Comparison of ENCODE assay signal across 8 mouse cellular contexts in genomic region chr14:27508644-27509301, GRCm38 (mm10). TPM values are rescaled to one million over a fixed set of nuclear protein-coding genes. Genes with fewer than 3 reads are reported as not detected.
A peak's percentile ranks its signal among the peaks of the same experiment; 100 is the strongest.
DNase-seq lines count a peak whose midpoint lies in the region; ATAC-seq and TF ChIP-seq lines count a peak whose summit lies in the region.

No protein-coding gene starts in this region.

- DNase-seq in heart, adult 18-20 months: no peak
- no peak for DNase-seq in G1E (ENCODE audit: low spot score)
- DNase-seq in limb, embryonic 14.5 days (ENCODE audit: low spot score): no peak
- no peak for DNase-seq in frontal cortex, adult 2 months (ENCODE audit: extremely low spot score in 1 of 2, low spot score in 1 of 2)
- no peak for DNase-seq in gastrocnemius, postnatal 4 days (ENCODE audit: low spot score in 2 of 2)

- H3K4me2 ChIP-seq in heart, embryonic 12.5 days: peak overlapping the region; percentile 78
- H3K4me2 ChIP-seq in forebrain, embryonic 12.5 days: peak overlapping the region; percentile 69
- peak overlapping the region; percentile 71 for H3K4me2 ChIP-seq in limb, embryonic 14.5 days (replicated peaks; ENCODE audit: low read depth, low read length, severe bottlenecking)
- peak overlapping the region; percentile 90 for H3K4me2 ChIP-seq in stomach, embryonic 16.5 days (ENCODE audit: low read depth, low read length)

- H3K4me3 ChIP-seq in heart, embryonic 12.5 days: peak overlapping the region; percentile 84
- H3K4me3 ChIP-seq in G1E (ENCODE audit: low read depth, low read length): peak overlapping the region; percentile 92
- H3K4me3 ChIP-seq in forebrain, embryonic 12.5 days (replicated peaks): peak overlapping the region; percentile 79
- peak overlapping the region; percentile 75 for H3K4me3 ChIP-seq in limb, embryonic 14.5 days (replicated peaks; ENCODE audit: low read length)
- peak overlapping the region; percentile 92 for H3K4me3 ChIP-seq in stomach, embryonic 16.5 days (replicated peaks; ENCODE audit: low read length)

- H3K36me3 ChIP-seq in heart, embryonic 12.5 days: peaks cover 10% of the 10 kb centered on the region
- peaks cover 16% of the 10 kb centered on the region for H3K36me3 ChIP-seq in G1E (replicated peaks)
- H3K36me3 ChIP-seq in forebrain, embryonic 12.5 days (replicated peaks): no peaks in the 10 kb centered on the region; the same call in 1 of the 2 replicates
- peaks cover 3% of the 10 kb centered on the region; the same call in 1 of the 2 replicates for H3K36me3 ChIP-seq in limb, embryonic 14.5 days (ENCODE audit: control insufficient read depth, insufficient read depth, low read length)
- no peaks in the 10 kb centered on the region for H3K36me3 ChIP-seq in stomach, embryonic 16.5 days (ENCODE audit: control insufficient read depth, insufficient read depth, low read length)

- peak overlapping the region; percentile 77 for H3K9ac ChIP-seq in heart, embryonic 12.5 days
- H3K9ac ChIP-seq in forebrain, embryonic 12.5 days: peak overlapping the region; percentile 80
- H3K9ac ChIP-seq in limb, embryonic 14.5 days (ENCODE audit: low read depth, low read length, severe bottlenecking): peak overlapping the region; percentile 84
- H3K9ac ChIP-seq in stomach, embryonic 16.5 days (ENCODE audit: low read length): peak overlapping the region; percentile 87

- peaks cover 6% of the 10 kb centered on the region for H3K4me1 ChIP-seq in heart, embryonic 12.5 days (replicated peaks)
- peaks cover 12% of the 10 kb centered on the region for H3K4me1 ChIP-seq in G1E (ENCODE audit: insufficient read depth, low read depth, low read length)
- peaks cover 11% of the 10 kb centered on the region for H3K4me1 ChIP-seq in forebrain, embryonic 12.5 days
- no peaks in the 10 kb centered on the region for H3K4me1 ChIP-seq in limb, embryonic 14.5 days (ENCODE audit: control insufficient read depth, insufficient read depth, low read length)
- H3K4me1 ChIP-seq in stomach, embryonic 16.5 days (ENCODE audit: control insufficient read depth, insufficient read depth, low read length): peaks cover 11% of the 10 kb centered on the region

- TF ChIP-seq POLR2A in limb, embryonic 14.5 days (IDR thresholded peaks at IDR 0.05; ENCODE audit: borderline replicate concordance, extremely low read depth, insufficient read depth, insufficient read length): no peak

- no peaks in the 10 kb centered on the region for H3K27me3 ChIP-seq in heart, embryonic 12.5 days (replicated peaks)
- H3K27me3 ChIP-seq in G1E (ENCODE audit: insufficient read depth, low read length): no peaks in the 10 kb centered on the region
- no peaks in the 10 kb centered on the region for H3K27me3 ChIP-seq in forebrain, embryonic 12.5 days
- no peaks in the 10 kb centered on the region for H3K27me3 ChIP-seq in limb, embryonic 14.5 days (ENCODE audit: control insufficient read depth, insufficient read depth, low read length)
- no peaks in the 10 kb centered on the region for H3K27me3 ChIP-seq in stomach, embryonic 16.5 days (ENCODE audit: control insufficient read depth, insufficient read depth, low read length)

- no peak for TF ChIP-seq CTCF in G1E (IDR thresholded peaks at IDR 0.05; ENCODE audit: low read depth, low read length)

- peak; percentile 66 for ATAC-seq in heart, embryonic 12.5 days (ENCODE audit: insufficient number of reproducible peaks, low FRiP score)
- peak; percentile 47 for ATAC-seq in G1E (ENCODE audit: extremely low read depth, insufficient number of reproducible peaks, low FRiP score, poor library complexity, severe bottlenecking)
- peak; percentile 52 for ATAC-seq in forebrain, embryonic 12.5 days (ENCODE audit: low FRiP score)
- ATAC-seq in limb, embryonic 14.5 days (ENCODE audit: low FRiP score, low read depth): peak; percentile 72
- peak; percentile 52; the same call in 1 of the 2 replicates for ATAC-seq in stomach, embryonic 16.5 days (ENCODE audit: insufficient read depth, low FRiP score)

- peak overlapping the region; percentile 45 for H3K27ac ChIP-seq in heart, embryonic 12.5 days (ENCODE audit: poor library complexity, severe bottlenecking)
- peak overlapping the region; percentile 66; the same call in 1 of the 2 replicates for H3K27ac ChIP-seq in forebrain, embryonic 12.5 days
- 0 out of 2 replicates have a peak overlapping the region, but pooled peaks have one; percentile 63 for H3K27ac ChIP-seq in limb, embryonic 14.5 days (replicated peaks; ENCODE audit: low read depth, low read length)
- H3K27ac ChIP-seq in stomach, embryonic 16.5 days (ENCODE audit: low read length): peak overlapping the region; percentile 66

- 22% methylated on average over 15 of the region's 15 CpGs for WGBS in heart, embryonic 12.5 days
- 34% methylated on average over 15 of the region's 15 CpGs for WGBS in forebrain, embryonic 12.5 days
- WGBS in limb, embryonic 14.5 days: 31% methylated on average over 15 of the region's 15 CpGs
- 17% methylated on average over 15 of the region's 15 CpGs for WGBS in stomach, embryonic 16.5 days

- H3K9me3 ChIP-seq in heart, embryonic 12.5 days (replicated peaks): no peaks in the 10 kb centered on the region
- H3K9me3 ChIP-seq in G1E (replicated peaks): no peaks in the 10 kb centered on the region
- H3K9me3 ChIP-seq in forebrain, embryonic 12.5 days: no peaks in the 10 kb centered on the region
- H3K9me3 ChIP-seq in limb, embryonic 14.5 days (ENCODE audit: control insufficient read depth, low read length): no peaks in the 10 kb centered on the region
- H3K9me3 ChIP-seq in stomach, embryonic 16.5 days (replicated peaks; ENCODE audit: control insufficient read depth, low read length): no peaks in the 10 kb centered on the region

RNA-seq across cellular contexts. Expression of gene Ccdc66, which starts 0.5 kb away (rescaled TPM):
- polyA plus RNA-seq in heart, embryonic 12.5 days (2016; fragmentation: Nextera tagmentation; extraction: Ambion mirVana): 8.5 TPM in 2 replicates
- total RNA-seq in heart, adult 18-20 months (2021): 1 to 10 TPM; 8.3 to 9.6 TPM
- 33.9 and 40.0 TPM in 2 replicates for total RNA-seq in G1E (2014; fragmentation: Nextera tagmentation)
- total RNA-seq in G1E (2017): 15.2 and 21.0 TPM in 2 replicates
- 1.0 and 1.9 TPM in 2 replicates for polyA plus RNA-seq in G1E (2012)
- polyA plus RNA-seq in forebrain, embryonic 12.5 days (2016; fragmentation: Nextera tagmentation; extraction: Ambion mirVana): 17.3 and 18.6 TPM in 2 replicates
- 11.1 and 18.2 TPM in 2 replicates for polyA plus RNA-seq in limb, embryonic 14.5 days (2012; rRNA removed)
- polyA plus RNA-seq in limb, embryonic 14.5 days (2014; fragmentation: Nextera tagmentation; extraction: Ambion mirVana): 11.3 and 12.7 TPM in 2 replicates
- 7.6 and 10.2 TPM in 2 replicates for polyA plus RNA-seq in stomach, embryonic 16.5 days (2015; fragmentation: Nextera tagmentation; extraction: Ambion mirVana)
- 11.9 and 14.1 TPM in 2 replicates for polyA plus RNA-seq in frontal cortex, adult 2 months (2012; rRNA removed)
- total RNA-seq in gastrocnemius, postnatal 4 days (2021): 10 to 100 TPM; 10.3 to 12.6 TPM
